Mouse (Mus musculus): ENCODE measurements around the gene Shank3.

The Shank3 gene

GRCm38 (mm10) chr15:89498961-89499688 lies at the start of gene Shank3:
Shank3 (plus strand) TSS chr15:89499623.
- no peak for DNase-seq (ENCODE audit: low read depth)

GRCm38 (mm10) chr15:89452906-89453864 lies 46.2 kb upstream of the Shank3 start:
- no peak for DNase-seq (ENCODE audit: low read depth)

- DNase-seq (ENCODE audit: low read depth): no peak
Observed at GRCm38 (mm10) chr15:89453865-89454478, 45.5 kb upstream of the Shank3 start, which contains the start of gene Mapk8ip2. Mapk8ip2 (plus strand) TSS chr15:89453913.

GRCm38 (mm10) chr15:89454857-89455256 lies 44.6 kb upstream of the Shank3 start:
- DNase-seq (ENCODE audit: low read depth): no peak

- DNase-seq (ENCODE audit: low read depth): no peak
Observed at GRCm38 (mm10) chr15:89455642-89456041, 43.8 kb upstream of the Shank3 start.

GRCm38 (mm10) chr15:89458942-89459341 lies 40.5 kb upstream of the Shank3 start:
- no peak for DNase-seq (ENCODE audit: low read depth)

GRCm38 (mm10) chr15:89459821-89460220 lies 39.6 kb upstream of the Shank3 start:
- no peak for DNase-seq (ENCODE audit: low read depth)

- DNase-seq (ENCODE audit: low read depth): no peak
Observed at GRCm38 (mm10) chr15:89460298-89460697, 39.1 kb upstream of the Shank3 start.

- no peak for DNase-seq (ENCODE audit: low read depth)
Observed at GRCm38 (mm10) chr15:89461321-89461720, 38.1 kb upstream of the Shank3 start.

- DNase-seq (ENCODE audit: low read depth): no peak
Observed at GRCm38 (mm10) chr15:89462176-89462575, 37.2 kb upstream of the Shank3 start.

GRCm38 (mm10) chr15:89463334-89464235 lies 35.8 kb upstream of the Shank3 start:
- no peak for DNase-seq (ENCODE audit: low read depth)

- DNase-seq (ENCODE audit: low read depth): no peak
Observed at GRCm38 (mm10) chr15:89465052-89465451, 34.4 kb upstream of the Shank3 start.

- no peak for DNase-seq (ENCODE audit: low read depth)
Observed at GRCm38 (mm10) chr15:89468577-89468976, 30.8 kb upstream of the Shank3 start.

GRCm38 (mm10) chr15:89471476-89471875 lies 27.9 kb upstream of the Shank3 start:
- DNase-seq (ENCODE audit: low read depth): no peak

- no peak for DNase-seq (ENCODE audit: low read depth)
Observed at GRCm38 (mm10) chr15:89473370-89473769, 26.1 kb upstream of the Shank3 start.

- no peak for DNase-seq (ENCODE audit: low read depth)
Observed at GRCm38 (mm10) chr15:89473921-89474320, 25.5 kb upstream of the Shank3 start.

GRCm38 (mm10) chr15:89474596-89475292 lies 24.7 kb upstream of the Shank3 start:
- no peak for DNase-seq (ENCODE audit: low read depth)

GRCm38 (mm10) chr15:89475293-89475600 lies 24.2 kb upstream of the Shank3 start:
- DNase-seq (ENCODE audit: low read depth): no peak

GRCm38 (mm10) chr15:89475611-89476474 lies 23.6 kb upstream of the Shank3 start:
- DNase-seq (ENCODE audit: low read depth): peak; percentile 86

GRCm38 (mm10) chr15:89476475-89476815 lies 23.0 kb upstream of the Shank3 start:
- no peak for DNase-seq (ENCODE audit: low read depth)
